Mouse (Mus musculus) T-helper 1 cell (primary cell): ENCODE data around the gene Gm5737.

Experiments
- in situ Hi-C: fragments of 300-600 bp; cut with MboI, MseI; formaldehyde crosslinking; loops from one replicate; pipeline ENCODE4 v1.15.1; 2025; ENCODE audit warnings: high pct_unique_total_duplicates

The Gm5737 gene

GRCm38 (mm10) chr7:120811834-120812415 lies at the start of gene Gm5737:
Gene Gm5737, plus strand, starts transcription at chr7:120812365.
- in situ Hi-C loops, result no loop called here

DNA sequence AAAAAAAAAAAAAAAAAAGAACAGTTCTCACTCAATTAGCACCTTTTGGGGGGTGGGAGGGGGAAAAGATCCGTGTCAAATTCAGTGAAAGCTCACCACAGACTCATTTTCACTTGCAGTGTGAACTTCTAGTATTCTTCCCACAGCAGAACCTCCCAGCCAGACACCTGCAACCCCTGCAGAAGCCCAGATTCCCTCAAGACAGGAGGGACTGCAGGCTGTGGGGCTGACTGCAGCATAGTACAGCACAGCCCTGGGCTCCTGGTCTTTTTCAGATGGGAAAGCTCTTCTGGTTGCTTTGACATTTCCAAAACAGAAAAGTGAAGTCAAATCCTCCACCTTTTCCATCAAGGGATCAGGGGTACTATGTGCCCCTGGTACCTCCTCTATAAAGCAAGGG lies 44.8 kb upstream of the Gm5737 start:
- in situ Hi-C loops, result loop anchor here (5.0 to 25.0 kb wide), 3 partner anchors 55 to 1233 kb away; partner anchors contain the start of gene Tmem159

- in situ Hi-C loops, result loop anchor here (10.0 to 25.0 kb wide), 2 partner anchors 659 to 813 kb away; partner anchors contain the start of gene Tmem159
Measured at GRCm38 (mm10) chr7:120771389-120771788, 40.8 kb upstream of the Gm5737 start.

- in situ Hi-C loops, result loop anchor here (10.0 kb wide), 1 partner anchor 807 kb away; no protein-coding TSS in a partner anchor
Measured at GRCm38 (mm10) chr7:120778012-120778411, 34.2 kb upstream of the Gm5737 start.

DNA sequence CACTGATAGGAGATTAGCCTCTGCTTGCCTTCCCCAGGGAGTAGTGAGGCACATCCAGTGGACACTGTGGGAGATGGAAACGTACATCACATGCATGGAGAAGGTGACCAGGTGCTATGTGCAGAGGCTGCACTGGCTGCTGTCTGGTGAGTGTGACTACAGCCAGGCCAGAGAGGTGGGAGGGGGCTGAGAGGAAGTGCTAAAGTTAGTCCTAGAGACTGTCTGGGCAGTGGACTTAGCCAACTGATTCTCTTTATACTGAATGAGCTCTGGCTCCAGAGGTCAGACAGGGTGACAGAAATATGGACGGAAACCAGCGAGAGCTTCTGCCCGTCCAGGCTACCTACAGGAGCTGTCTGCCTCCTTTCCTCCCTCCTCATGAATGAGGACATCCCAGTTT lies 16.6 kb upstream of the Gm5737 start:
- in situ Hi-C loops, result no loop called here

- in situ Hi-C loops, result no loop called here
Measured at GRCm38 (mm10) chr7:120796369-120796768, 15.8 kb upstream of the Gm5737 start.

GRCm38 (mm10) chr7:120803268-120803667 lies 8.9 kb upstream of the Gm5737 start:
- in situ Hi-C loops, result no loop called here

DNA sequence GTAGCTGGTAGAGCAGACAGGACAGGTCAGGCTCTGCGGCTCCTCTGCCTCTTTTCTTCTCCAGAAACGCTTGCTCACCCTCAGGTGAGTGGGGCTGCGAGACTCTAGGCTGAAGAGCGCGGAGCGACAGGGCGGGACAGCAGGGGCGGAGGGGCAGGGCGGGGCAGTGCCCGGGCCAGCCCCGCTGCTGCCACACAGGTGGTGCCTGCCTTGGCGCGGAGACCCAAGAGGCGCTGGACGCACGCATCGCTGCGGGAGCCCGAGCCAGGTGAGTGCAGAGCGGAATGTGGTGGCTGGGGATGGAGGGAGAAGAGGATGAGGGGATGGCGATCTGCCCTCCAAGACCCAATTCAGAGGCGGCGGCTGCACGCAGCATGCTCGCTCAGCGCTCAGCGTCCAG lies 2.5 kb upstream of the Gm5737 start:
- in situ Hi-C loops, result no loop called here

DNA sequence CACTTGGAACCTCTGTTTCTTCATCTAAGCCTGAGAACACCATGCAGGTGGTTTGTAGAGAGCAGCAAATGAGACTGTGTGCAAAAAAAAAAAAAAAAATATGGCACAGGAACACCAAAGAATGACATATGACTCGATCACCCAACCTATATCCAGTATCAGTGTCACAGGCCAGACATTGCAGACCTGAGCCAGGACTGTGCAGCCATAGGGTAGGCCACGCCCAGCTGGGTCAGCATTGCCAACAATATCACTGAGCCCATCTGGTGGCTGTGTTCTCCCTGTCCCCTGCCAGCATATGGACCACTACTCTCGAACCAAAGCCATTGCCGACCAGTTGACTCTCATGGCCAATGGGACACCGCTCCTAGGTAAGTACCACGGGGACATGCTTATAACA lies 5.4 kb downstream of the Gm5737 start:
- in situ Hi-C loops, result no loop called here

DNA sequence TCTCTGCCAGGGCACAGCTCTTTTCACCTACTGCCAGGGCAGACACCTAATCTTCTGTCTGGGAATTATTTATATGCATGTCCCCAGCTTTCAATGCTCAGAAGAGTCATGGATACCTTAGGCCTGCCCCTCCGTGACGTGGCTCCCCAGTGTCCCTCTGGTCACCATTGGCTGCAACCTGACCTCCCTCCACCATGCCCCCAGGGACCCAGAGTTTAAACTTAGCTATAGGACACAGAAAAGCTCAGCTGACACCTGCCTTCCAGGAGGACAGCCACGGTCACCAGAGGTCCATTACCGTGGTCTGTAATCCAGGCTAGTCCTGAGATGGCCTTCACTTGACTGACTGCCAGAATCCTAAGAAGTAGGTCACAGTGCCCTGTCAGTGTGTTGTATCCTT lies 7.2 kb downstream of the Gm5737 start:
- in situ Hi-C loops, result no loop called here

GRCm38 (mm10) chr7:120823248-120823647 lies 11.1 kb downstream of the Gm5737 start:
- in situ Hi-C loops, result loop anchor here (5.0 kb wide), 2 partner anchors 56 to 151 kb away; partner anchors contain the start of gene Pdzd9

DNA sequence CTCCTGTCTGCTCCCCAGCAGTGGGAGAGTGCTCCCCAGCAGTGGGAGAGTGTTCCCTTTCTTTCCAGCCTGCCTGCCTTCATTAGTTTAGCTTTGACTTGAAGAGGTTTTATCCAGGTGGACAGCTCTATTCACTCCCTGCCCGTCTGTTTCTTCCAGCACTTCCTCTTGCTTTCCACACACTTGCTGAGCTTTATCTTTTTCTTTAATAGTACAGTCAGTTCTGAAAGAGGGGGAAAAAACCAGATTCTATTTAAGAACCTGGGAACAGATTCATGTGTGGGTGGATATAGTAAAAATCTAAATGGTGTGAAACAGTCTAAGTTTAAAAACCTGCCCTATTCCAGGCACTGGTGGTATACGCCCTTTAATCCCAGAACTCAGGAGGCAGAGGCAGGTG lies 12.9 kb downstream of the Gm5737 start:
- in situ Hi-C loops, result loop anchor here (5.0 kb wide), 1 partner anchor 193 kb away; no protein-coding TSS in a partner anchor

DNA sequence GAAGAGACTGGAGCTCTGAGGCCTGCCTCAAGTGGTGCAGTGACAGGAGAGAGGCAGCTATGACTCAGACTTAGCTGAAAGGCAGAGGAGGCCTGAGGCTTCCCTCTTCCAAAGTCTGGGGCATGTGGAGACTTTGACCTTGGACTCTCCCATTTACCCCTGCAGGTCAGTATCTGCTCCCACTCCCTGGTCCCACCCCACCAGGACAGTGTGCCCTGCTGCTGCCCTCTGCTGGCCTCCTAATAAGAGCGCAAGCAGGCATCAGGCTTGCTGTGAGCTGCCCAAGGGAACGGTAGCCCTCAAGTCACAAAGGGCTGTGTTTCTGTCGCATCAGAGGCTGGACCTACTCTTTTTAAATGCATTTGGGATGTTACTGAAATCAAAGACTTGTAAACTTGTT lies 14.2 kb downstream of the Gm5737 start:
- in situ Hi-C loops, result loop anchor here (5.0 kb wide), 1 partner anchor 194 kb away; no protein-coding TSS in a partner anchor

DNA sequence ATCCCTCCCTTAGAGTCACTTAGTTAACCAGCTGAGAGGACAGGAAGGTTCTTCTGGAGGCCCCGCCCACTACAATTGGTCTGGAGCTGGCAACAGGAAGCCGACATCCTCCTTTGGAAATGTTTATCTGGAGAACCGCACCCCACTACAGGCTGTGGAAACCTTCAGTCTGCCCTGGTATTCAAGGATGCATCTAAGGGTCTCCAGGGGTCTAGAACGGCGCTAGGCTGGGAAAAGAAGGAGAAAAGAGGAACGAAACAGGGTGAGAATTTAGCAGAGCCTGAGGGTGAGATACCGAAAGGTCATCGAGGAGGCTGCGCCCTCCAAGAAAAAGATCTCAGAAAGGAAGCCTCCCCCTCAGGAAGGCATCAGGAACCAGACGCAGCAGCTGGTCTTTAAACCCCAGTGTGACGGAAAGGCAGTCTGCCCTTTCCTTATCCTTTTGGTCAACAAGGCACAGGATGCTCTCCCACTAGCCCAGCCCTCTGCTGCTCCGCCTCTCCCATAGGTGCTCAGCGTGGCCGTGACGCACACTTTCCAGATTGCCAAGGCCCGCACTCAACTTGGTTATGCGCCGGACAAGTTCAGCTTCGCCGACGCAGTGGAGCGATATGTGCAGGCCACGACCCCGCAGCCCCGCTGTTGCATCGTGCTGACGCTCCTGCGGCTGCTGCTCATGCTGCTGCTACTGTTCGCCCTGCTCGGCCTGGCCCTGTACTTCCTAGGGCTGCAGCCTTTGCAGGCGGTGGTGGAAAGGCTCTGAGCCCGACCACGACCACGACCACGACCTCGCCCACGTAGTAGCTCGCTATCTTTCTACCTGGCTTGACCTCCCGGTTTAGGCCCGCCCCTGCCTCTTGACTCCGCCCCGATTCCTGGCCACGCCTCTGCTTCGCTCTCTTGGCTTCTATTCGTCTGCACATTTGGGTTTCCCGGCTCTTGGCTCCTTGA lies 18.5 kb downstream of the Gm5737 start:
- in situ Hi-C loops, result no loop called here

DNA sequence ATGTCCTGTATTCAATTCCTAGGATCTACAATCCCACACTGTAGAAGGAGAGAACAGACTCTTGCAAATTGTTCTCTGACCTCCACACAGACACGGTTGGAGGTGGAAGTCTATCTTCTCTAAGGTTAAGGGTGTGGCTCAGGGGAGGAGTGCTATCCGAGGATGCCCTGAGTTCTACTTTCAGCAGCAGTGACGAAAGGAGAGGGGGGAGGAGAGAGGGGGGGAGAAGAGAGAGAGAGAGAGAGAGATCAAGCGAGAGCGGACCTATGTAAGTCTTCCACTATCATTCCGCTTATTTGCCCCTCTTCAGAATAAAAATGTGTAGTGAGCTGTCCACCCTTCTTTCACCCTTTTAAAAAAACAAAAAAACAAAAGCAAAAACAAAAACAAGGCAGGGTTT lies 22.3 kb downstream of the Gm5737 start:
- in situ Hi-C loops, result no loop called here

DNA sequence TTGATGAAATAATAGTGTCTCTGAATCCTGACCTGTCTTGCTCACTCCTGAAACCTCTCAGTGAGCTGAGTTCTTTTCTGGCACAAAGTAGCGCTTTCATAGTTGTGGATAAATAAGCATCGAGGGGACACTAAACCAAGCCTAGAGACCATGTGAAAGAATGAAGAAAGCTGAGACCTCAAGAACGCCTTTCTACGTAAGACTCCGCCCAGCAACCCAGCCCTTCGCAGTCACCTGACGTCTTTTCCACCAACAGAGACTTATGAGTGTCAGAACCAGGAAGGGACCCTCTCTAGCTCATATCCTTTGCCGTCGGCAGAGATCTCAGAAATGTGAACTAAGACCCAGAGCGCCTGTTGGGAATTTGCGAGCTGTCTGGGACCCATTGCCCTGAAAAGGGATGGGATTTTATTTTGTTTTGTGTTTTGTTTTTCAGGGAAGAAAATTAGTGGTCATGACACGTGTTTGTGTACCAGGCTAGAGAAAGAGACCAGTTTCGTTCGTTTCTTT lies 22.8 kb downstream of the Gm5737 start:
- in situ Hi-C loops, result loop anchor here (5.0 kb wide), 2 partner anchors 77 to 197 kb away; partner anchors contain the start of gene Mettl9

GRCm38 (mm10) chr7:120835449-120836359 lies 23.5 kb downstream of the Gm5737 start:
- in situ Hi-C loops, result loop anchor here (5.0 kb wide), 2 partner anchors 77 to 197 kb away; partner anchors contain the start of gene Mettl9

DNA sequence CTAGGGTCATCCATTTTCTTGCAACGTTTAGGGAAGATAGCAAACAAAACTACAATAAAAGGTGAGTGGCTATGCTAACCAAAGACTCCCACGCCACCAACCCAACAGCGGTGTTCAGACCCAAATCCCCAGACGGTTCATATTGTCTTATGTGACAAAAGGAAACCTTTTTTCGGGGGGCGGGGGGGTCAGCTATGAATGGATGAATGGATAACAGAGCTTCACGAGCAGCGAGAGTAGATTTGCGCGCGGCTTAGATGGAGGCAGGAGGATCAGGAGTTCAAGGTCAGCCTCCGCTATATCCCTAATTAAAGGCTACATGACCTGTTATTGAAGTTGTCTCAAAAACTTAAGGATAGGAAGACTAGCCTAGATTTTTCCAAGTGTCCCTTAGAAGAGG lies 24.2 kb downstream of the Gm5737 start:
- in situ Hi-C loops, result loop anchor here (5.0 kb wide), 2 partner anchors 76 to 196 kb away; partner anchors contain the start of gene Mettl9

GRCm38 (mm10) chr7:120838436-120839160 lies 26.4 kb downstream of the Gm5737 start:
- in situ Hi-C loops, result loop anchor here (5.0 kb wide), 2 partner anchors 74 to 194 kb away; partner anchors contain the start of gene Mettl9

GRCm38 (mm10) chr7:120839786-120840185 lies 27.6 kb downstream of the Gm5737 start:
- in situ Hi-C loops, result loop anchor here (5.0 kb wide), 2 partner anchors 73 to 193 kb away; partner anchors contain the start of gene Mettl9
